Comparison of ENCODE assay signal across 27 mouse cellular contexts in genomic region chr13:67864764-67865350, GRCm38 (mm10). TPM values are rescaled to one million over a fixed set of nuclear protein-coding genes. Genes with fewer than 3 reads are reported as not detected.
A peak's percentile ranks its signal among the peaks of the same experiment; 100 is the strongest.
DNase-seq lines count a peak whose midpoint lies in the region; ATAC-seq lines count a peak whose summit lies in the region.
"Had no signal": no experiment of that assay in that cellular context is flagged by ENCODE, and none has a peak within 500 bp of the region (broad histone marks: within the 10 kb centered on the region; RNA-seq: fewer than 3 reads in every experiment).

No protein-coding gene starts in this region.

- H3K27ac ChIP-seq in embryonic facial prominence, embryonic 12.5 days: no peak overlapping the region
- H3K27ac ChIP-seq in embryonic facial prominence, embryonic 10.5 days (replicated peaks): no peak overlapping the region
- no peak overlapping the region for H3K27ac ChIP-seq in forebrain, embryonic 11.5 days (ENCODE audit: low read depth, low read length)
- H3K27ac ChIP-seq in kidney, embryonic 16.5 days (ENCODE audit: low read length): no peak overlapping the region
- H3K27ac ChIP-seq: hindbrain, embryonic 13.5 days; left cerebral cortex, adult 2 months; limb, embryonic 10.5 days; neural tube, embryonic 13.5 days had no signal

- no peaks in the 10 kb centered on the region; the same call in 1 of the 2 replicates for H3K9me3 ChIP-seq in embryonic facial prominence, embryonic 12.5 days
- H3K9me3 ChIP-seq in embryonic facial prominence, embryonic 10.5 days: peaks cover 5% of the 10 kb centered on the region; the same call in 1 of the 2 replicates
- H3K9me3 ChIP-seq in forebrain, embryonic 11.5 days (ENCODE audit: control insufficient read depth, low read length): no peaks in the 10 kb centered on the region; the same call in 1 of the 2 replicates
- H3K9me3 ChIP-seq in kidney, embryonic 16.5 days (ENCODE audit: low read length): no peaks in the 10 kb centered on the region; the same call in 1 of the 2 replicates
- H3K9me3 ChIP-seq: heart, embryonic 12.5 days; limb, embryonic 10.5 days; neural tube, embryonic 13.5 days had no signal

- no peak overlapping the region for H3K4me2 ChIP-seq in embryonic facial prominence, embryonic 12.5 days (replicated peaks)
- no peak overlapping the region for H3K4me2 ChIP-seq in forebrain, embryonic 11.5 days (ENCODE audit: low read depth, low read length, severe bottlenecking)
- no peak overlapping the region for H3K4me2 ChIP-seq in kidney, embryonic 16.5 days (replicated peaks; ENCODE audit: low read depth, low read length)
- H3K4me2 ChIP-seq: heart, embryonic 12.5 days; hindbrain, embryonic 13.5 days; midbrain, embryonic 11.5 days; neural tube, embryonic 13.5 days had no signal

- DNase-seq in embryonic facial prominence, embryonic 10.5 days (ENCODE audit: low spot score): no peak
- peak; percentile 96 for DNase-seq in Muller cell, postnatal 12 days (ENCODE audit: inconsistent ontology term)
- peak; percentile 67 for DNase-seq in forebrain, embryonic 11.5 days (ENCODE audit: low spot score)
- peak; percentile 93 for DNase-seq in retina, embryonic 14.5 days (ENCODE audit: low spot score)
- DNase-seq in ovary, postnatal 14 days (ENCODE audit: low spot score): no peak
- DNase-seq: cerebellum, adult 8-10 months; gastrocnemius, postnatal 10 days; heart, adult 11 months; heart, postnatal 14 days; kidney, adult 9 months; kidney, postnatal 4 days; layer of hippocampus, adult 9-11 months; lung, adult 18-20 months; lung, postnatal 36 days; right cerebral cortex, postnatal 4 days had no signal

- H3K4me3 ChIP-seq in embryonic facial prominence, embryonic 12.5 days: no peak overlapping the region
- no peak overlapping the region for H3K4me3 ChIP-seq in embryonic facial prominence, embryonic 10.5 days
- no peak overlapping the region for H3K4me3 ChIP-seq in forebrain, embryonic 11.5 days (ENCODE audit: low read depth, low read length)
- H3K4me3 ChIP-seq in kidney, embryonic 16.5 days (ENCODE audit: low read length): no peak overlapping the region
- H3K4me3 ChIP-seq: heart, embryonic 12.5 days; hindbrain, embryonic 13.5 days; left cerebral cortex, adult 2 months; limb, embryonic 10.5 days; neural tube, embryonic 13.5 days had no signal

- H3K9ac ChIP-seq in embryonic facial prominence, embryonic 12.5 days: no peak overlapping the region
- no peak overlapping the region for H3K9ac ChIP-seq in forebrain, embryonic 11.5 days (ENCODE audit: low read length)
- H3K9ac ChIP-seq in kidney, embryonic 16.5 days (replicated peaks; ENCODE audit: low read length): no peak overlapping the region
- H3K9ac ChIP-seq: heart, embryonic 12.5 days; hindbrain, embryonic 13.5 days; neural tube, embryonic 13.5 days had no signal

- H3K36me3 ChIP-seq in embryonic facial prominence, embryonic 12.5 days: no peaks in the 10 kb centered on the region
- H3K36me3 ChIP-seq in embryonic facial prominence, embryonic 10.5 days (replicated peaks): no peaks in the 10 kb centered on the region
- no peaks in the 10 kb centered on the region for H3K36me3 ChIP-seq in forebrain, embryonic 11.5 days (ENCODE audit: control insufficient read depth, insufficient read depth, low read length)
- no peaks in the 10 kb centered on the region for H3K36me3 ChIP-seq in kidney, embryonic 16.5 days (ENCODE audit: insufficient read depth, low read length)
- H3K36me3 ChIP-seq: G1E; heart, embryonic 12.5 days; hindbrain, embryonic 13.5 days; limb, embryonic 10.5 days; neural tube, embryonic 13.5 days had no signal

- peak; percentile 47; the same call in 1 of the 2 replicates for ATAC-seq in embryonic facial prominence, embryonic 12.5 days (ENCODE audit: insufficient number of reproducible peaks, insufficient read depth, low FRiP score, low TSS enrichment)
- peak; percentile 96 for ATAC-seq in forebrain, embryonic 11.5 days (replicated peaks; ENCODE audit: low FRiP score)
- ATAC-seq in kidney, embryonic 16.5 days (ENCODE audit: low FRiP score, low TSS enrichment): no peak

- no peaks in the 10 kb centered on the region for H3K27me3 ChIP-seq in embryonic facial prominence, embryonic 12.5 days
- no peaks in the 10 kb centered on the region for H3K27me3 ChIP-seq in embryonic facial prominence, embryonic 10.5 days (replicated peaks; ENCODE audit: low read depth, poor library complexity, severe bottlenecking)
- no peaks in the 10 kb centered on the region for H3K27me3 ChIP-seq in forebrain, embryonic 11.5 days (ENCODE audit: control insufficient read depth, insufficient read depth, low read length)
- no peaks in the 10 kb centered on the region for H3K27me3 ChIP-seq in kidney, embryonic 16.5 days (ENCODE audit: insufficient read depth, low read length)
- H3K27me3 ChIP-seq: heart, embryonic 12.5 days; hindbrain, embryonic 13.5 days; neural tube, embryonic 13.5 days had no signal

- 55% methylated on average over 5 of the region's 5 CpGs for whole genome bisulfite sequencing in embryonic facial prominence, embryonic 12.5 days
- 49% methylated on average over 5 of the region's 5 CpGs for WGBS in embryonic facial prominence, embryonic 10.5 days
- WGBS in forebrain, embryonic 11.5 days: 18% methylated on average over 5 of the region's 5 CpGs
- WGBS in kidney, embryonic 16.5 days: 70% methylated on average over 5 of the region's 5 CpGs

- no peaks in the 10 kb centered on the region for H3K4me1 ChIP-seq in embryonic facial prominence, embryonic 12.5 days
- H3K4me1 ChIP-seq in embryonic facial prominence, embryonic 10.5 days: no peaks in the 10 kb centered on the region
- H3K4me1 ChIP-seq in forebrain, embryonic 11.5 days (replicated peaks; ENCODE audit: control insufficient read depth, insufficient read depth, low read length): no peaks in the 10 kb centered on the region
- no peaks in the 10 kb centered on the region for H3K4me1 ChIP-seq in kidney, embryonic 16.5 days (ENCODE audit: insufficient read depth, low read length)
- H3K4me1 ChIP-seq: heart, embryonic 12.5 days; hindbrain, embryonic 13.5 days; limb, embryonic 10.5 days; neural tube, embryonic 13.5 days had no signal

RNA-seq across cellular contexts. Expression of gene BC048507, which starts 1.7 kb away (rescaled TPM):
- polyA plus RNA-seq in embryonic facial prominence, embryonic 12.5 days (2016; fragmentation: Nextera tagmentation; extraction: Ambion mirVana): not detected in 2 replicates
- polyA plus RNA-seq in embryonic facial prominence, embryonic 10.5 days (2016; fragmentation: Nextera tagmentation; extraction: Ambion mirVana): not detected in 2 replicates
- not detected in 2 replicates for polyA plus RNA-seq in forebrain, embryonic 11.5 days (2014; fragmentation: Nextera tagmentation; extraction: Ambion mirVana)
- polyA plus RNA-seq in kidney, embryonic 16.5 days (2015; fragmentation: Nextera tagmentation; extraction: Ambion mirVana): not detected in 2 replicates
- polyA plus RNA-seq: frontal cortex, adult 2 months; G1E; heart, embryonic 12.5 days; hindbrain, embryonic 13.5 days; intestine, embryonic 14.5 days; limb, embryonic 10.5 days; liver, adult 2 months; midbrain, embryonic 11.5 days; neural tube, embryonic 13.5 days had no signal

RNA-seq across cellular contexts. Expression of gene Gm10037, which starts 34.0 kb away (rescaled TPM):
- polyA plus RNA-seq in embryonic facial prominence, embryonic 12.5 days (2016; fragmentation: Nextera tagmentation; extraction: Ambion mirVana): 4.1 and 4.6 TPM in 2 replicates
- 1.9 and 2.7 TPM in 2 replicates for polyA plus RNA-seq in embryonic facial prominence, embryonic 10.5 days (2016; fragmentation: Nextera tagmentation; extraction: Ambion mirVana)
- polyA plus RNA-seq in forebrain, embryonic 11.5 days (2014; fragmentation: Nextera tagmentation; extraction: Ambion mirVana): 2.7 and 2.8 TPM in 2 replicates
- 2.1 and 3.6 TPM in 2 replicates for polyA plus RNA-seq in kidney, embryonic 16.5 days (2015; fragmentation: Nextera tagmentation; extraction: Ambion mirVana)
- polyA plus RNA-seq: G1E had no signal

RNA-seq across cellular contexts. Expression of gene Zfp273, which starts 51.3 kb away (rescaled TPM):
- polyA plus RNA-seq in embryonic facial prominence, embryonic 12.5 days (2016; fragmentation: Nextera tagmentation; extraction: Ambion mirVana): 9.2 and 9.6 TPM in 2 replicates
- polyA plus RNA-seq in embryonic facial prominence, embryonic 10.5 days (2016; fragmentation: Nextera tagmentation; extraction: Ambion mirVana): 6.0 and 6.5 TPM in 2 replicates
- 7.7 and 8.1 TPM in 2 replicates for polyA plus RNA-seq in forebrain, embryonic 11.5 days (2014; fragmentation: Nextera tagmentation; extraction: Ambion mirVana)
- polyA plus RNA-seq in kidney, embryonic 16.5 days (2015; fragmentation: Nextera tagmentation; extraction: Ambion mirVana): 8.7 and 9.4 TPM in 2 replicates

Comparison
In these comparisons a context has a peak if more than half of its experiments do, and no peak if none do; other contexts are left out.
1. DNase-seq: peak in Muller cell, postnatal 12 days (single experiment), forebrain, embryonic 11.5 days (single experiment) and retina, embryonic 14.5 days (single experiment); none in embryonic facial prominence, embryonic 10.5 days (single experiment) and ovary, postnatal 14 days (single experiment).